Mouse (Mus musculus) limb, embryonic 15.5 days (tissue): ENCODE results near the gene Slc7a5. TPM values are rescaled to one million over a fixed set of nuclear protein-coding genes. Genes with fewer than 3 reads are reported as not detected.

Experiments used
- ATAC-seq: fragments of 200-750 bp; cut with Nextera tagmentation; 2 replicates; pipeline ENCODE4 v1.8.0; 2017; ENCODE audit warnings: low read depth, moderate TSS enrichment; ENCODE audit not compliant: insufficient number of reproducible peaks, low FRiP score, low TSS enrichment
- H3K27ac ChIP-seq: fragments of 300-500 bp; sonication (generic); 2 replicates; pipeline ENCODE4 v1.5.1; 2015; ENCODE audit warnings: moderate library complexity, mild to moderate bottlenecking, inconsistent platforms
- H3K27me3 ChIP-seq: fragments of 300-500 bp; sonication (generic); 2 replicates; pipeline ENCODE4 v1.6.1; 2015; ENCODE audit warnings: inconsistent platforms
- H3K36me3 ChIP-seq: fragments of 300-500 bp; sonication (generic); 2 replicates; pipeline ENCODE4 v1.6.1; 2015; ENCODE audit warnings: inconsistent platforms
- H3K4me1 ChIP-seq: fragments of 300-500 bp; sonication (generic); 2 replicates; pipeline ENCODE4 v1.6.1; 2015; ENCODE audit warnings: inconsistent platforms
- H3K4me2 ChIP-seq: fragments of 300-500 bp; sonication (generic); 2 replicates; pipeline ENCODE4 v1.6.1; 2015; ENCODE audit warnings: mild to moderate bottlenecking, inconsistent platforms
- H3K4me3 ChIP-seq: fragments of 300-500 bp; sonication (generic); 2 replicates; pipeline ENCODE4 v1.5.1; 2015; ENCODE audit warnings: mild to moderate bottlenecking, inconsistent platforms
- H3K9ac ChIP-seq: fragments of 300-500 bp; sonication (generic); 2 replicates; pipeline ENCODE4 v1.6.1; 2015; ENCODE audit warnings: inconsistent platforms
- H3K9me3 ChIP-seq: fragments of 300-500 bp; sonication (generic); 2 replicates; pipeline ENCODE4 v1.6.1; 2016; ENCODE audit warnings: inconsistent platforms
- WGBS: fragments of 180-500 bp; shearing (Covaris S2); methylation state at CpG from one replicate; pipeline ENCODE4 v1.1.7; 2015; 5-methylcytosine and 5-hydroxymethylcytosine counted together
- polyA plus RNA-seq: library from polyadenylated mRNA; unstranded; fragments of >200 nt; fragmentation: Nextera tagmentation; extraction: Ambion mirVana; gene quantifications from 2 replicates; pipeline ENCODE4 v1.2.1, GENCODE M21; 2015

The Slc7a5 gene
- polyA plus RNA-seq, 1 experiment from 2014 or later, result 27.4 TPM

GRCm38 (mm10) chr8:121843184-121843733 is 64.2 kb downstream of the Slc7a5 start:
- no peak for ATAC-seq
- H3K36me3 ChIP-seq, result no peaks in the 10 kb centered on the region
- no peak overlapping the region for H3K9ac ChIP-seq
- no peak overlapping the region for H3K27ac ChIP-seq
- H3K4me2 ChIP-seq, result no peak overlapping the region
- no peaks in the 10 kb centered on the region for H3K27me3 ChIP-seq
- WGBS, result 76% methylated on average over 3 of the region's 3 CpGs
- H3K4me3 ChIP-seq, result no peak overlapping the region
- no peaks in the 10 kb centered on the region for H3K4me1 ChIP-seq
- no peaks in the 10 kb centered on the region for H3K9me3 ChIP-seq

GRCm38 (mm10) chr8:121842064-121842955 is 65.2 kb downstream of the Slc7a5 start:
- no peak overlapping the region for H3K4me2 ChIP-seq
- no peaks in the 10 kb centered on the region for H3K4me1 ChIP-seq
- no peak overlapping the region for H3K9ac ChIP-seq
- H3K27ac ChIP-seq, result no peak overlapping the region
- no peak overlapping the region for H3K4me3 ChIP-seq
- 84% methylated on average over 8 of the region's 8 CpGs for WGBS
- no peak for ATAC-seq
- H3K36me3 ChIP-seq, result no peaks in the 10 kb centered on the region
- no peaks in the 10 kb centered on the region for H3K9me3 ChIP-seq
- no peaks in the 10 kb centered on the region for H3K27me3 ChIP-seq

DNA sequence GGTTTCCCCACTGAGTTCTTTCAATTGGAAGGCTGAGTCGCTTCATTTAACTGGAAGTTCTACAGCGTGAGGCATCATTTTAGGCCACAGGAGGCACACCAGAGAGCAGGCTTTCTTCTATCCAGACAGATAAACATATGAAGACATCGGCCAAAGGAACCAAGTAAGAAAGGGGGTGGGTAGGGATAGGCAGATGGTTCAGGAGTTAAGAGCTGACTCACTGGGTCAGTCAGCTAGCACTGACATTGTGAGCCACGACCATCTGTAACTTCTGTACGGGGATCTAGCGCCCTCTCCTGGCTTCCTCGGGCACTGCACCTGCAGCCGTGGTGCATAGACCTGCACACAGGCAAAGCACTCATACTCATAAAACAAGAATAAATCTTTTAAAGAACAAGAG is 66.3 kb downstream of the Slc7a5 start:
- ATAC-seq, result no peak
- Histone ChIP-seq H3K27ac (no peak overlapping the region), H3K4me2 (no peak overlapping the region), H3K9me3 (no peaks in the 10 kb centered on the region), H3K27me3 (no peaks in the 10 kb centered on the region), H3K4me1 (no peaks in the 10 kb centered on the region), H3K4me3 (no peak overlapping the region), H3K36me3 (no peaks in the 10 kb centered on the region), H3K9ac (no peak overlapping the region)
- 56% methylated on average over 8 of the region's 8 CpGs for WGBS

GRCm38 (mm10) chr8:121832503-121832902 is 75.0 kb downstream of the Slc7a5 start:
- no peak overlapping the region for H3K4me2 ChIP-seq

DNA sequence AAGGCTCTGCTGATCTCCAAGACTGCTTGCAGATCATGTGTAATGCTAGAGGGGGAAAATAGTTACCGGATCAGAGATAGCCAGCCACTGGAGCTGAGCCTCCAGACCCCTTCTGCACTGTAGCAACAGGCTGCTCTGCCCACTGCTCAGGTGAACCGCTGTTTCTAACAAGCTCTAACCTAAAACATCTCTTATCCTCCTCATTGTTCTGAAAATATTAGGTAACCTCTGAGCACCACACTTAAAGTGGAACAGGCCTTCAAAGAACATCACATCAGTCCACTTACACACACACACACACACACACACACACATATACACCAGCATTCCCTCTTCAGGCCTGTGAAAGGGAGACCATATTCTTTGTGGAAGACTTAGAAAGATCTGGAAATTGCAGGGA is 75.4 kb downstream of the Slc7a5 start:
- peaks cover 19% of the 10 kb centered on the region for H3K4me1 ChIP-seq
- H3K27ac ChIP-seq, result no peak overlapping the region
- no peaks in the 10 kb centered on the region for H3K36me3 ChIP-seq
- H3K4me3 ChIP-seq, result no peak overlapping the region
- ATAC-seq, result no peak
- no peak overlapping the region for H3K4me2 ChIP-seq
- 77% methylated on average over 2 of the region's 2 CpGs for WGBS
- no peaks in the 10 kb centered on the region for H3K9me3 ChIP-seq
- no peaks in the 10 kb centered on the region for H3K27me3 ChIP-seq
- no peak overlapping the region for H3K9ac ChIP-seq

More at GRCm38 (mm10) chr8:121832503-121832902, 75.0 kb downstream of the Slc7a5 start:
- H3K27me3 ChIP-seq, result no peaks in the 10 kb centered on the region
- H3K9ac ChIP-seq, result no peak overlapping the region
- no peak overlapping the region for H3K27ac ChIP-seq
- no peak overlapping the region for H3K4me3 ChIP-seq
- no peaks in the 10 kb centered on the region for H3K9me3 ChIP-seq
- peaks cover 19% of the 10 kb centered on the region for H3K4me1 ChIP-seq
- ATAC-seq, result no peak
- 18% methylated on average over 6 of the region's 6 CpGs for WGBS
- no peaks in the 10 kb centered on the region for H3K36me3 ChIP-seq

Other genes with a start within 250 kb of the Slc7a5 start
- gene Jph3, start 178.1 kb downstream of the Slc7a5 start, polyA plus RNA-seq, result 0.36 and 0.49 TPM in 2 replicates
- gene Klhdc4, start 78.1 kb downstream of the Slc7a5 start, polyA plus RNA-seq, result 31.5 and 34.2 TPM in 2 replicates
- 0.17 TPM in 1 of 2 replicates, not detected in the other for gene Car5a, start 37.2 kb upstream of the Slc7a5 start, polyA plus RNA-seq
- 42.3 and 44.8 TPM in 2 replicates for gene Banp, start 42.1 kb upstream of the Slc7a5 start, polyA plus RNA-seq